Comparison of ENCODE assay signal across 11 mouse cellular contexts in genomic region chrX:77796916-77797315, GRCm38 (mm10). TPM values are rescaled to one million over a fixed set of nuclear protein-coding genes. Genes with fewer than 3 reads are reported as not detected.
DNase-seq lines count a peak whose midpoint lies in the region; ATAC-seq and TF ChIP-seq lines count a peak whose summit lies in the region.
"Had no signal": no experiment of that assay in that cellular context is flagged by ENCODE, and none has a peak within 500 bp of the region (broad histone marks: within the 10 kb centered on the region; RNA-seq: fewer than 3 reads in every experiment).

No protein-coding gene starts in this region.

- peaks cover 2% of the 10 kb centered on the region for H3K79me2 ChIP-seq in MEL (ENCODE audit: control insufficient read depth, insufficient read depth, low read length, poor library complexity)

- no peak for ATAC-seq in kidney, embryonic 16.5 days (ENCODE audit: low FRiP score, low TSS enrichment)
- ATAC-seq in hindbrain, embryonic 13.5 days (ENCODE audit: low FRiP score), result no peak
- no peak for ATAC-seq in midbrain, embryonic 15.5 days (replicated peaks)
- ATAC-seq in kidney, embryonic 14.5 days (ENCODE audit: low FRiP score, low TSS enrichment), result no peak

- peak in 2 of 3 experiments; percentile 22 to 43; a peak in 3 of 6 replicates for TF ChIP-seq CTCF in MEL (IDR thresholded peaks at IDR 0.05 in 2 of 3, conservative IDR thresholded peaks at IDR 0.05 in 1 of 3; ENCODE audit: control insufficient read depth in 1 of 3, insufficient read depth in 1 of 3, low read depth in 2 of 3, low read length in 3 of 3, poor library complexity in 1 of 3, severe bottlenecking in 1 of 3)

- peak overlapping the region; percentile 88; the same call in 1 of the 2 replicates for H3K27ac ChIP-seq in kidney, embryonic 16.5 days (ENCODE audit: low read length)
- H3K27ac ChIP-seq in MEL (ENCODE audit: control insufficient read depth, low read depth, low read length), result no peak overlapping the region
- peak overlapping the region; percentile 88; the same call in 1 of the 2 replicates for H3K27ac ChIP-seq in hindbrain, embryonic 13.5 days
- peak overlapping the region; percentile 85 for H3K27ac ChIP-seq in midbrain, embryonic 15.5 days
- no peak overlapping the region for H3K27ac ChIP-seq in kidney, embryonic 14.5 days (ENCODE audit: low read depth, low read length)

- no peaks in the 10 kb centered on the region for H3K9me3 ChIP-seq in kidney, embryonic 16.5 days (ENCODE audit: low read length)
- H3K9me3 ChIP-seq in MEL (replicated peaks; ENCODE audit: insufficient read depth, low read length), result no peaks in the 10 kb centered on the region
- no peaks in the 10 kb centered on the region for H3K9me3 ChIP-seq in hindbrain, embryonic 13.5 days
- H3K9me3 ChIP-seq in midbrain, embryonic 15.5 days, result no peaks in the 10 kb centered on the region
- H3K9me3 ChIP-seq in kidney, embryonic 14.5 days (ENCODE audit: control insufficient read depth, low read length), result no peaks in the 10 kb centered on the region

- no peak for TF ChIP-seq RAD21 in MEL (IDR thresholded peaks at IDR 0.05; ENCODE audit: low read depth, low read length)

- H3K4me1 ChIP-seq in kidney, embryonic 16.5 days (ENCODE audit: insufficient read depth, low read length), result 0 out of 2 replicates have a peak, but pooled peaks cover 2% of the 10 kb centered on the region
- H3K4me1 ChIP-seq in MEL (ENCODE audit: control insufficient read depth in 1 of 2, insufficient read depth in 2 of 2, low read length in 2 of 2), result peaks cover 0 to 3% of the 10 kb centered on the region in 2 experiments; a peak in 1 of 4 replicates
- H3K4me1 ChIP-seq in hindbrain, embryonic 13.5 days (replicated peaks), result peaks cover 25% of the 10 kb centered on the region
- peaks cover 12% of the 10 kb centered on the region; the same call in 1 of the 2 replicates for H3K4me1 ChIP-seq in midbrain, embryonic 15.5 days
- H3K4me1 ChIP-seq in kidney, embryonic 14.5 days (ENCODE audit: control insufficient read depth, insufficient read depth, low read length), result no peaks in the 10 kb centered on the region

- no peak overlapping the region for H3K9ac ChIP-seq in kidney, embryonic 16.5 days (replicated peaks; ENCODE audit: low read length)
- peak overlapping the region; percentile 76 for H3K9ac ChIP-seq in MEL (ENCODE audit: control insufficient read depth, low read depth, low read length, poor library complexity, severe bottlenecking)
- H3K9ac ChIP-seq in hindbrain, embryonic 13.5 days, result no peak overlapping the region
- H3K9ac ChIP-seq in midbrain, embryonic 15.5 days, result no peak overlapping the region
- H3K9ac ChIP-seq in kidney, embryonic 14.5 days (ENCODE audit: low read depth, low read length), result no peak overlapping the region

- H3K27me3 ChIP-seq in kidney, embryonic 16.5 days (ENCODE audit: insufficient read depth, low read length), result no peaks in the 10 kb centered on the region
- no peaks in the 10 kb centered on the region for H3K27me3 ChIP-seq in MEL (ENCODE audit: control insufficient read depth in 1 of 2, insufficient read depth in 2 of 2, low read length in 2 of 2)
- H3K27me3 ChIP-seq in hindbrain, embryonic 13.5 days, result no peaks in the 10 kb centered on the region
- no peaks in the 10 kb centered on the region for H3K27me3 ChIP-seq in midbrain, embryonic 15.5 days (replicated peaks)
- no peaks in the 10 kb centered on the region for H3K27me3 ChIP-seq in kidney, embryonic 14.5 days (ENCODE audit: control insufficient read depth, insufficient read depth, low read length)

- no peak overlapping the region; the same call in 1 of the 2 replicates for H3K4me3 ChIP-seq in kidney, embryonic 16.5 days (ENCODE audit: low read length)
- H3K4me3 ChIP-seq in MEL (ENCODE audit: control insufficient read depth in 1 of 2, insufficient read depth in 1 of 2, low read depth in 2 of 2, low read length in 2 of 2), result peak overlapping the region; percentile 88 to 92
- H3K4me3 ChIP-seq in hindbrain, embryonic 13.5 days, result 0 out of 2 replicates have a peak overlapping the region, but pooled peaks have one; percentile 64
- peak overlapping the region; percentile 67 for H3K4me3 ChIP-seq in midbrain, embryonic 15.5 days
- H3K4me3 ChIP-seq in kidney, embryonic 14.5 days (ENCODE audit: low read length), result no peak overlapping the region; the same call in 1 of the 2 replicates

- no peak for TF ChIP-seq POLR2A in MEL (IDR thresholded peaks at IDR 0.05; ENCODE audit: control insufficient read depth in 1 of 2, insufficient read depth in 1 of 2, low read depth in 1 of 2, low read length in 2 of 2, poor library complexity in 1 of 2)

- no peak for DNase-seq in kidney, postnatal 14 days
- peak; percentile 52 for DNase-seq in MEL (ENCODE audit: low read depth, low spot score)
- no peak for DNase-seq in right cerebral cortex, postnatal 4 days
- no peak for DNase-seq in layer of hippocampus, adult 9-10 months (ENCODE audit: low spot score)

- no peaks in the 10 kb centered on the region for H3K36me3 ChIP-seq in kidney, embryonic 16.5 days (ENCODE audit: insufficient read depth, low read length)
- peaks cover 0 to 7% of the 10 kb centered on the region in 2 experiments; a peak in 2 of 4 replicates for H3K36me3 ChIP-seq in MEL (ENCODE audit: control insufficient read depth in 1 of 2, insufficient read depth in 2 of 2, low read length in 2 of 2)
- H3K36me3 ChIP-seq in hindbrain, embryonic 13.5 days, result no peaks in the 10 kb centered on the region
- no peaks in the 10 kb centered on the region for H3K36me3 ChIP-seq in midbrain, embryonic 15.5 days (replicated peaks)
- no peaks in the 10 kb centered on the region for H3K36me3 ChIP-seq in kidney, embryonic 14.5 days (ENCODE audit: control insufficient read depth, insufficient read depth, low read length)

- no peak for TF ChIP-seq EP300 in MEL (IDR thresholded peaks at IDR 0.05; ENCODE audit: low read depth in 1 of 2, low read length in 2 of 2)

- H3K4me2 ChIP-seq in kidney, embryonic 16.5 days (replicated peaks; ENCODE audit: low read depth, low read length), result peak overlapping the region; percentile 56
- H3K4me2 ChIP-seq in hindbrain, embryonic 13.5 days, result peak overlapping the region; percentile 66
- peak overlapping the region; percentile 72 for H3K4me2 ChIP-seq in midbrain, embryonic 15.5 days
- no peak overlapping the region for H3K4me2 ChIP-seq in kidney, embryonic 14.5 days (replicated peaks; ENCODE audit: low read depth, low read length)

- WGBS in kidney, embryonic 16.5 days, result 68% methylated on average over 1 of the region's 1 CpGs
- WGBS in hindbrain, embryonic 13.5 days, result 59% methylated on average over 1 of the region's 1 CpGs
- 76% methylated on average over 1 of the region's 1 CpGs for WGBS in midbrain, embryonic 15.5 days
- 62% methylated on average over 1 of the region's 1 CpGs for WGBS in kidney, embryonic 14.5 days

TF ChIP-seq in MEL, 35 proteins besides CTCF, POLR2A, EP300 and RAD21:
- TF ChIP-seq ZMIZ1 (IDR thresholded peaks at IDR 0.05; ENCODE audit: low read depth, low read length) (no peak), MEF2A (IDR thresholded peaks at IDR 0.05; ENCODE audit: extremely low read depth, insufficient replicate concordance, low read depth, low read length, poor library complexity, severe bottlenecking) (no peak), TBP (IDR thresholded peaks at IDR 0.05; ENCODE audit: low read depth, low read length) (no peak), ZKSCAN1 (IDR thresholded peaks at IDR 0.05; ENCODE audit: low read depth, low read length) (no peak), MAZ (IDR thresholded peaks at IDR 0.05; ENCODE audit: low read depth, low read length) (no peak), POLR2AphosphoS5 (IDR thresholded peaks at IDR 0.05; ENCODE audit: borderline replicate concordance, low read depth, low read length) (no peak), MYB (IDR thresholded peaks at IDR 0.05; ENCODE audit: low read depth, low read length) (no peak), TCF12 (IDR thresholded peaks at IDR 0.05; ENCODE audit: low read depth, low read length) (no peak), USF2 (IDR thresholded peaks at IDR 0.05; ENCODE audit: borderline replicate concordance in 1 of 2, insufficient read depth in 1 of 2, low read depth in 1 of 2, low read length in 2 of 2) (no peak), KAT2A (conservative IDR thresholded peaks at IDR 0.05; ENCODE audit: low read depth, low read length) (no peak), MYC (IDR thresholded peaks at IDR 0.05; ENCODE audit: low read depth, low read length) (no peak), GATA1 (IDR thresholded peaks at IDR 0.05; ENCODE audit: low read depth, low read length) (no peak), RCOR1 (IDR thresholded peaks at IDR 0.05; ENCODE audit: low read depth, low read length) (no peak), CHD2 (IDR thresholded peaks at IDR 0.05; ENCODE audit: low read length) (no peak)

RNA-seq across cellular contexts. Expression of gene Prkx, which starts 0.8 kb away (rescaled TPM):
- 18.1 and 18.3 TPM in 2 replicates for polyA plus RNA-seq in kidney, embryonic 16.5 days (2015; fragmentation: Nextera tagmentation; extraction: Ambion mirVana)
- total RNA-seq in MEL (2012; rRNA removed), result 4.3 and 4.4 TPM in 2 replicates
- 1 to 10 TPM in 1 of 2 experiments, not detected in 1; 6.7 TPM for polyA plus RNA-seq in MEL (2012; ENCODE audit: insufficient read depth in 1 of 2, insufficient read length in 2 of 2, low read depth in 1 of 2, low replicate concordance in 2 of 2, missing spikeins in 1 of 2)
- polyA plus RNA-seq in hindbrain, embryonic 13.5 days (2015; fragmentation: Nextera tagmentation; extraction: Ambion mirVana), result 29.5 and 30.3 TPM in 2 replicates
- polyA plus RNA-seq in midbrain, embryonic 15.5 days (2015; fragmentation: Nextera tagmentation; extraction: Ambion mirVana), result 26.1 and 27.0 TPM in 2 replicates
- 12.6 and 16.7 TPM in 2 replicates for polyA plus RNA-seq in kidney, embryonic 14.5 days (2014; fragmentation: Nextera tagmentation; extraction: Ambion mirVana)

RNA-seq across cellular contexts. Expression of gene Pbsn, which starts 56.5 kb away (rescaled TPM):
- not detected in 2 replicates for polyA plus RNA-seq in kidney, embryonic 16.5 days (2015; fragmentation: Nextera tagmentation; extraction: Ambion mirVana)
- total RNA-seq in MEL (2012; rRNA removed), result not detected in 2 replicates
- polyA plus RNA-seq in MEL (2012; ENCODE audit: insufficient read depth in 1 of 2, insufficient read length in 2 of 2, low read depth in 1 of 2, low replicate concordance in 2 of 2, missing spikeins in 1 of 2), result not detected
- polyA plus RNA-seq in hindbrain, embryonic 13.5 days (2015; fragmentation: Nextera tagmentation; extraction: Ambion mirVana), result not detected in 2 replicates
- not detected in 2 replicates for polyA plus RNA-seq in midbrain, embryonic 15.5 days (2015; fragmentation: Nextera tagmentation; extraction: Ambion mirVana)
- polyA plus RNA-seq in kidney, embryonic 14.5 days (2014; fragmentation: Nextera tagmentation; extraction: Ambion mirVana), result not detected in 2 replicates
- total RNA-seq: heart, postnatal 25 days; liver, adult 2 months had no signal
- polyA plus RNA-seq: cortical plate, adult 2 months; liver, adult 2 months had no signal

Comparison
In these comparisons a context has a peak if more than half of its experiments do, and no peak if none do; other contexts are left out.
1. H3K27ac ChIP-seq: peak in kidney, embryonic 16.5 days (single experiment), hindbrain, embryonic 13.5 days (single experiment) and midbrain, embryonic 15.5 days (single experiment); none in MEL (single experiment) and kidney, embryonic 14.5 days (single experiment).
2. H3K4me3 ChIP-seq: peak in MEL (2 of 2), hindbrain, embryonic 13.5 days (single experiment) and midbrain, embryonic 15.5 days (single experiment); none in kidney, embryonic 16.5 days (single experiment) and kidney, embryonic 14.5 days (single experiment).